Mouse (Mus musculus) erythroid progenitor cell, adult 5-6 weeks (primary cell): Measurements from ENCODE around the gene Mrgpra2a. TPM values are rescaled to one million over a fixed set of nuclear protein-coding genes. Genes with fewer than 3 reads are reported as not detected.
"Not testable (repeated sequence)": the region's sequence is repeated elsewhere in the genome, so short reads cannot be mapped to it uniquely, and the experiment has no call there.

Source experiments
- ATAC-seq: replicated peaks from 2 replicates; pipeline ENCODE4 v1.8.0; 2016; ENCODE audit warnings: moderate number of reproducible peaks, mild to moderate bottlenecking, moderate TSS enrichment, inconsistent platforms; ENCODE audit not compliant: poor library complexity, low FRiP score, severe bottlenecking
- total RNA-seq, 2 experiments: library from RNA; stranded (forward) in 1 of 2; stranded (reverse) in 1 of 2; fragments of 150-400 nt in 1 of 2; fragments of 186-747, 209-891 nt in 1 of 2; gene quantifications; 2 replicates each; pipeline versions ENCODE4 v1.2.3 to v1.2.4; 2015 to 2017; ENCODE audit warnings: low replicate concordance in 2 of 2

Mrgpra2a gene
- total RNA-seq (2015; ENCODE audit: low replicate concordance) (14.7 TPM in 1 of 2 replicates, not detected in the other), total RNA-seq (2017; ENCODE audit: low replicate concordance) (not detected in 2 replicates)

DNA sequence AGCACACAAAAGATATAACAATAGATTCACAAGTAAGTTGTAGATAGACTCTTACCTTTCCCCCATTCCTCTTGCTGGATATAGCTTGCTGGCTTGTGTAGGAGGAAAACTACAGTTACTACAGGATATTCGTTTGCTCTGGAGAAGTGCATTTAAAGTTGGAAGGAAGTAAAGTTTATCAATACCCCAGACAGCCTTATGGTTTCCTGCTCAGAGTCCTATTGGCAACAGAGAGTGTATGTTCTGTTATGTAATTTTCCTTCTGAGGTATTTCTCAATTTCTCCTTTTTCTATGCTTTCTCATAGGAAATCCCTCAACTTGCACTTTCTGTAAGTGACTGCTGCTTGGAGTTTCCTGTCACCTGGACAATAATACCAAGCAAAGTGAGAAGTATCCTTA lies at the start of gene Mrgpra2a:
Mrgpra2a (minus strand) TSS at position 125 of the 400 bp plus-strand sequence.
- ATAC-seq, result not testable (repeated sequence)

DNA sequence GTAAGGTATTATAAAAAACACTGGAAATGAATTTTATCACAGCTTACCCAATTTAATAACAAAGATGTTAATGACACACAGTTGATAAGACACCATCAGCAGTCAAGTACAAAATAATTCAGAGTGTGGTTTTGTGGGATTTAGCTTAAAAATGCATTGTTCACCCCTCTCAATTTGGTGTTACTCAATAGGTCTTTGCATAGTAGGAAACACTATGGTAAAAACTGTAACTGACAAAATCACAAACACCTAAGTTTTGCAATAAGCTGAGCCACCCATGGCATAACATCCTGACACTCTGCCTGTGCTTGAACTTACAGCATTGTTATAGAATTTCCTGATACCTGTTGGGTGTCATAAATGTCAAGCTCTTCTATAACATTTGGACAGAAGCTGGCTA lies 39.3 kb upstream of the Mrgpra2a start:
- not testable (repeated sequence) for ATAC-seq

DNA sequence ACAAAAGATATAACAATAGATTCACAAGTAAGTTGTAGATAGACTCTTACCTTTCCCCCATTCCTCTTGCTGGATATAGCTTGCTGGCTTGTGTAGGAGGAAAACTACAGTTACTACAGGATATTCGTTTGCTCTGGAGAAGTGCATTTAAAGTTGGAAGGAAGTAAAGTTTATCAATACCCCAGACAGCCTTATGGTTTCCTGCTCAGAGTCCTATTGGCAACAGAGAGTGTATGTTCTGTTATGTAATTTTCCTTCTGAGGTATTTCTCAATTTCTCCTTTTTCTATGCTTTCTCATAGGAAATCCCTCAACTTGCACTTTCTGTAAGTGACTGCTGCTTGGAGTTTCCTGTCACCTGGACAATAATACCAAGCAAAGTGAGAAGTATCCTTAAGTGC lies 37.5 kb upstream of the Mrgpra2a start:
- not testable (repeated sequence) for ATAC-seq

DNA sequence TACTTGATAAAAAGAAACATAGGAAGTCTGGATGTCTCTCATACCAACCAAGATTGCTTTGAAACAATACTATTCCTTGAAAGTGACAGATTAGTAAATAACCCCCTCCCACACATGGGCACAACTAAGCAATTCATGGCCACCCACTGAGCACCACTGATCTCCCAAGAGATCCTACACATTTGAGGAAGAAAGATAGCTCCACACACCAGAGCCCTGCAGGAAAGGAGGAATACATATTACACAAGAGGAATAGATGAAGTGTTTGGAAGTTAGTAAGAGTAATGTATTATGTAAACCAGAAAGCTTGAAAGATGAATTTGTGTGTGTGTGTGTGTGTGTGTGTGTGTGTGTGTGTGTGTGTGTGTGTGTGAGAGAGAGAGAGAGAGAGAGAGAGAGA lies 31.2 kb upstream of the Mrgpra2a start:
- ATAC-seq, result not testable (repeated sequence)

DNA sequence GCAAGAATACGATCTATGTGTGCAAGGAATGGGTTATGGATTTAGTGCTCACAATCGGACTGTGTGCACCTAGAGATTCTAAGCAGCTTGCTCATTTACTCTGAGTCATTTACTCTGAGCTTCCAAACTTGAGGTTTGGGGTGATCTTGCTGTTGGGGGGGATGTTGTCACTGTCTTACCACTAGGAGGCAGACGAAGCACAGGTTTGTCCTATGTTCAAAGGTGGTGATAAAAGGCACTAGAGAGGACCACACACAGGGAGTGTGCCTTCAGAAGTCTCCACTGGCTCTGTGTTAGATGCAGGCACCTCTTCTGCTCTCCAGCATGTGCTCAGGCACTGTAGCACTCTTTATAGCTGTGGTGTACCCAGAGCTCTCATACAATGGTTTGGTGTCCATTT lies 22.0 kb upstream of the Mrgpra2a start:
- not testable (repeated sequence) for ATAC-seq

DNA sequence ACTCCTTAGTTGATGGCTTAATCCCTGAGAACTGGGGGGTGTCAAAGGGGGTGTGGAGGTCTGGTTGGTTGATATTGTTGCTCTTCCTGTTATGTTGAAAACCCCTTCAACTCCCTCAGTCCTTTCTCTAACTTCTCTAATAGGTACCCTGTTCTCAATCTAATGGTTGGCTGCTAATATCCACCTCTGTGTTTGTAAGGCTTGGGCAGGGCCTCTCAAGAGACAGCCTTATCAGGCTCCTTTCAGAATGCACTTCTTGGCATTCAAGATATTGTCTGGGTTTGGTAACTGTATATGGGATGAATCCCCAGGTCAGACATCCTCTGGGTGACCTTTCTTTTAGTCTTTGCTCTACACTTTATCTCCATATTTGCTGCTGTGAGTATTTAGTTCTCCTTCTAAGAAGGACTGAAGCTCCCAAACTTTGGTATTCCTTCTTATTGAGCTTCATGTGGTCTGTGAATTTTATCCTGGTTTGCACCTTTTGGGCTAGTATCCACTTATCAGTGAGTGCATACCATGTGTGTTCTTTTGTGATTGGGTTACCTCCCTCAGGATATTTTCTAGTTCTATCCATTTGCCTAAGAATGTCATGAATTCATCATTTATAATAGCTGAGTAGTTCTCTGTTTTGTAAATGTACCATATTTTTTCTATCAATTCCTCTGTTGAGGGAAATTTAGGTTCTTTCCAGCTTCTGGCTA lies 13.5 kb upstream of the Mrgpra2a start:
- peak; percentile 76 for ATAC-seq

DNA sequence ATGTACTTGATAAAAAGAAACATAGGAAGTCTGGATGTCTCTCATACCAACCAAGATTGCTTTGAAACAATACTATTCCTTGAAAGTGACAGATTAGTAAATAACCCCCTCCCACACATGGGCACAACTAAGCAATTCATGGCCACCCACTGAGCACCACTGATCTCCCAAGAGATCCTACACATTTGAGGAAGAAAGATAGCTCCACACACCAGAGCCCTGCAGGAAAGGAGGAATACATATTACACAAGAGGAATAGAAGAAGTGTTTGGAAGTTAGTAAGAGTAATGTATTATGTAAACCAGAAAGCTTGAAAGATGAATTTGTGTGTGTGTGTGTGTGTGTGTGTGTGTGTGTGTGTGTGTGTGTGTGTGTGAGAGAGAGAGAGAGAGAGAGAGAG lies 6.2 kb downstream of the Mrgpra2a start:
- not testable (repeated sequence) for ATAC-seq

DNA sequence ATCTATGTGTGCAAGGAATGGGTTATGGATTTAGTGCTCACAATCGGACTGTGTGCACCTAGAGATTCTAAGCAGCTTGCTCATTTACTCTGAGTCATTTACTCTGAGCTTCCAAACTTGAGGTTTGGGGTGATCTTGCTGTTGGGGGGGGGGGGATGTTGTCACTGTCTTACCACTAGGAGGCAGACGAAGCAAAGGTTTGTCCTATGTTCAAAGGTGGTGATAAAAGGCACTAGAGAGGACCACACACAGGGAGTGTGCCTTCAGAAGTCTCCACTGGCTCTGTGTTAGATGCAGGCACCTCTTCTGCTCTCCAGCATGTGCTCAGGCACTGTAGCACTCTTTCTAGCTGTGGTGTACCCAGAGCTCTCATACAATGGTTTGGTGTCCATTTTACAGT lies 15.5 kb downstream of the Mrgpra2a start:
- ATAC-seq, result not testable (repeated sequence)

DNA sequence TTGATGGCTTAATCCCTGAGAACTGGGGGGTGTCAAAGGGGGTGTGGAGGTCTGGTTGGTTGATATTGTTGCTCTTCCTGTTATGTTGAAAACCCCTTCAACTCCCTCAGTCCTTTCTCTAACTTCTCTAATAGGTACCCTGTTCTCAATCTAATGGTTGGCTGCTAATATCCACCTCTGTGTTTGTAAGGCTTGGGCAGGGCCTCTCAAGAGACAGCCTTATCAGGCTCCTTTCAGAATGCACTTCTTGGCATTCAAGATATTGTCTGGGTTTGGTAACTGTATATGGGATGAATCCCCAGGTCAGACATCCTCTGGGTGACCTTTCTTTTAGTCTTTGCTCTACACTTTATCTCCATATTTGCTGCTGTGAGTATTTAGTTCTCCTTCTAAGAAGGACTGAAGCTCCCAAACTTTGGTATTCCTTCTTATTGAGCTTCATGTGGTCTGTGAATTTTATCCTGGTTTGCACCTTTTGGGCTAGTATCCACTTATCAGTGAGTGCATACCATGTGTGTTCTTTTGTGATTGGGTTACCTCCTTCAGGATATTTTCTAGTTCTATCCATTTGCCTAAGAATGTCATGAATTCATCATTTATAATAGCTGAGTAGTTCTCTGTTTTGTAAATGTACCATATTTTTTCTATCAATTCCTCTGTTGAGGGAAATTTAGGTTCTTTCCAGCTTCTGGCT lies 24.0 kb downstream of the Mrgpra2a start:
- ATAC-seq, result peak; percentile 79

DNA sequence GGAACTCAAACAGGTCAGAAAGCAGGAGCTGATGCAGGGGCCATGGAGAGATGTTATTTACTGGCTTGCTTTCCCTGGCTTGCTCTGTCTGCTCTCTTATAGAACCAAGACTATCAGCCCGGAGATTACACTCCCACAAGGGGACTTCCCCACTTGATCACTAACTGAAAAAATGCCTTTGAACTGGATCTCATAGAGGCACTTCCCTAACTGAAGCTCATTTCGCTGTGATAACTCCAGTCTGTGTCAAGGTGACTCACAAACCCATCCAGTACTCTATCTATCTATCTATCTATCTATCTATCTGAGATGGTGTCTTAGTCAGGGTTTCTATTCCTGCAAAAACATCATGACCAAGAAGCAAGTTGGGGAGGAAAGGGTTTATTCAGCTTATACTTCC lies 41.3 kb downstream of the Mrgpra2a start:
- ATAC-seq, result no peak

DNA sequence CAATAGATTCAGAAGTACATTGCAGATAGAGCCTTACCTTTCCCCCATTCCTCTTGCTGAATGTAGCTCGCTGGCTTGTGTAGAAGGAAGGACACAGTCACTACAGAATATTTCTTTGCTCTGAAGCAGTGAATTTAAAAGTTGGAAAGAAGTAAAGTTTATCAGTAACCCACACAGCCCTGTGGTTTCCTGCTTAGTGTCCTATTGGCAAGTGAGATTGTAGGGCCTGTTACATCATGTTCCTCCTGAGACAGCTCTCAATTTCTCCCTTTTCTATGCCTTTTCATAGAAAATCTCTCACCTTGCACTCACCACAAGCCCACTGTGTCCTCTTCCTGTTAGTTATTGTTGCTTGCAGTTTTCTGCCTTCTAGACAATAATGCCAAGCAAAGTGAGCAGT lies 42.4 kb downstream of the Mrgpra2a start:
- no peak for ATAC-seq

DNA sequence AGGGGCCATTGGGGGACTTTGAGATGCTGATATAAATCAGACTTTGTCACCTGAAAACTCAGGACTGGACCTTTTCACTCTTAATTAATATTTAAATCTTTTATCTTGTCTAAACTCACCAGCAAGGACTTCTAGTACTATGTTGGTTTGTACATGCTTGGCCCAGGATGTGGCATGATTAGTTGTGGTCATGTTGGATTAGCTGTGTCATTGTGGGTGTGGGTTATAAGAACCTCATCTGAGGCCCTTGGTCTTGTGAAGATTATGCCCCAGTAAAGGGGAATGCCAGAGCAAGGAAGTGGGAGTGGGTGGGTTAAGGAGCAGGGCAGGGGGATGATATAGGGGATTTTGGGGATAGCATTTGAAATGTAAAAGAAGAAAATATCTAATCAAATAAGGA lies 50.8 kb downstream of the Mrgpra2a start:
- ATAC-seq, result no peak

Other genes with a start within 250 kb of the Mrgpra2a start
- gene Mrgpra6, start 247.2 kb downstream of the Mrgpra2a start, total RNA-seq (2015; ENCODE audit: low replicate concordance), result not detected in 2 replicates
- gene Mrgpra6, start 247.2 kb downstream of the Mrgpra2a start, total RNA-seq (2017; ENCODE audit: low replicate concordance), result not detected in 2 replicates
- gene Mrgpra9, start 199.3 kb downstream of the Mrgpra2a start, total RNA-seq (2015; ENCODE audit: low replicate concordance), result not detected in 2 replicates
- gene Mrgpra9, start 199.3 kb downstream of the Mrgpra2a start, total RNA-seq (2017; ENCODE audit: low replicate concordance), result not detected in 2 replicates
- gene Mrgpra1, start 97.9 kb downstream of the Mrgpra2a start, total RNA-seq (2015; ENCODE audit: low replicate concordance), result not detected in 2 replicates
- gene Mrgpra1, start 97.9 kb downstream of the Mrgpra2a start, total RNA-seq (2017; ENCODE audit: low replicate concordance), result not detected in 2 replicates
- gene Mrgpra2b, start 76.7 kb upstream of the Mrgpra2a start, total RNA-seq (2015; ENCODE audit: low replicate concordance), result 38.1 and 61.6 TPM in 2 replicates
- 6.8 and 14.7 TPM in 2 replicates for gene Mrgpra2b, start 76.7 kb upstream of the Mrgpra2a start, total RNA-seq (2017; ENCODE audit: low replicate concordance)
- not detected in 2 replicates for gene Mrgpra3, start 149.2 kb upstream of the Mrgpra2a start, total RNA-seq (2015; ENCODE audit: low replicate concordance)
- gene Mrgpra3, start 149.2 kb upstream of the Mrgpra2a start, total RNA-seq (2017; ENCODE audit: low replicate concordance), result not detected in 2 replicates